Mouse (Mus musculus) spleen, adult 2 months (tissue): ENCODE results near the gene D430042O09Rik.

Source experiments
- CTCF ChIP-seq: fragments of 200-500 bp; IDR thresholded peaks from 2 replicates; pipeline ENCODE4 v1.5.1; 2011; ENCODE audit warnings: mild to moderate bottlenecking, inconsistent platforms; ENCODE audit not compliant: insufficient read depth, insufficient read length, insufficient replicate concordance; ENCODE audit errors: extremely low read depth
- POLR2A ChIP-seq: fragments of 200-500 bp; IDR thresholded peaks from 2 replicates; pipeline ENCODE4 v1.6.1; 2011; ENCODE audit warnings: low read depth, low read length, inconsistent platforms

- no peak for TF ChIP-seq CTCF
- TF ChIP-seq POLR2A: no peak
Measured at GRCm38 (mm10) chr7:125721033-125721432, 13.3 kb downstream of the D430042O09Rik start.
